Mouse (Mus musculus): Measurements from ENCODE around the gene Rhox3g.
"Not testable (repeated sequence)": the region's sequence is repeated elsewhere in the genome, so short reads cannot be mapped to it uniquely, and the experiment has no call there.

Rhox3g gene

GRCm38 (mm10) chrX:37628512-37628911 lies at the start of gene Rhox3g:
Rhox3g (minus strand) TSS chrX:37628612.
- not testable (repeated sequence) for DNase-seq (ENCODE audit: low spot score in 2 of 2)

DNA sequence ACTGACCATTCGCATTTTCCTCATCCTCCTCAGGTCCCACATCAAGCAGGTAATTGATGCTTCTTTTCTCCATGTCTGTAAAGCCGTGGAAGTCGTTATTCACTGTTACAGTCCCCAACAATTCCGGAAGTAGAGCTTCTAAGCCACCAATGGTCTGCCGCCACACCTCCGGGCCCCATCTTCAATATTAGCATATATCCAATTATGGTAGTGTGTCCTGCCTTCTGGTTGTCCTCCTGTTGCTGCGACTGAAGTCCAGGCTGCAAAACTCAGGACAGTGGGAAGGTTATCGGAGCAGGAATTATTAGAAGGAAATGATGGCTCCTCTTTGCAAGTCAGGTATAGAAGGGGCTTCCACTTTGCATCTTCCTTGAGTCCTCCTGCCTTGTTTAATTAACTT lies 44.8 kb upstream of the Rhox3g start, which contains the start of gene Rhox2h:
Gene Rhox2h, minus strand, starts transcription at position 101 of the 400 bp plus-strand sequence.
- not testable (repeated sequence) for DNase-seq (ENCODE audit: low spot score in 2 of 2)

GRCm38 (mm10) chrX:37668664-37669063 lies 40.3 kb upstream of the Rhox3g start, which contains the start of gene Rhox3h:
Rhox3h (minus strand) TSS chrX:37668764.
- not testable (repeated sequence) for DNase-seq (ENCODE audit: low spot score in 2 of 2)

- DNase-seq (ENCODE audit: low spot score in 2 of 2) = not testable (repeated sequence)
Observed at GRCm38 (mm10) chrX:37651227-37651626, 22.8 kb upstream of the Rhox3g start, which contains the start of gene Rhox4g. Rhox4g (minus strand) TSS chrX:37651327.

DNA sequence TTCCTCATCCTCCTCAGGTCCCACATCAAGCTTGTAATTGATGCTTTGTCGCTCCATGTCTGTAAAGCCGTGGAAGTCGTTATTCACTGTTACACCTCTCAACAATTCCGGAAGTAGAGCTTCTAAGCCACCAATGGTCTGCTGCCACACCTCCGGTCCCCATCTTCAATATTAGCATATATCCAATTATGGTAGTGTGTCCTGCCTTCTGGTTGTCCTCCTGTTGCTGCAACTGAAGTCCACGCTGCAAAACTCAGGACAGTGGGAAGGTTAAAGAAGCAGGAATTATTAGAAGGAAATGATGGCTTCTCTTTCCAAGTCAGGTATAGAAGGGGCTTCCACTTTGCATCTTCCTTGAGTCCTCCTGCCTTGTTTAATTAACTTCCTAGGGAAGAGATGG lies 15.0 kb upstream of the Rhox3g start, which contains the start of gene Rhox2g:
Gene Rhox2g, minus strand, starts transcription at position 101 of the 400 bp plus-strand sequence.
- DNase-seq (ENCODE audit: low spot score in 2 of 2) = not testable (repeated sequence)

GRCm38 (mm10) chrX:37607604-37608003 lies 20.8 kb downstream of the Rhox3g start, which contains the start of gene Rhox4f:
Rhox4f (minus strand) TSS chrX:37607704.
- DNase-seq (ENCODE audit: low spot score in 2 of 2) = not testable (repeated sequence)

- DNase-seq (ENCODE audit: low spot score in 2 of 2) = not testable (repeated sequence)
Observed at GRCm38 (mm10) chrX:37580692-37581091, 47.7 kb downstream of the Rhox3g start, which contains the start of gene Rhox3f. Rhox3f (plus strand) TSS chrX:37580992.
